Mouse (Mus musculus) CH12.LX (cell line): Measurements from ENCODE around the gene Rin3.

Experiments
- CTCF ChIP-seq, 2 experiments: IDR thresholded peaks in 1 of 2; conservative IDR thresholded peaks in 1 of 2; 2 replicates each; pipeline ENCODE4 v1.5.1; 2011 to 2012; ENCODE audit warnings: low read depth in 2 of 2, low read length in 2 of 2, improper control_type of control experiment in 1 of 2, inconsistent platforms in 1 of 2, mild to moderate bottlenecking in 1 of 2, moderate library complexity in 1 of 2
- RCOR1 ChIP-seq: conservative IDR thresholded peaks from 2 replicates; pipeline ENCODE4 v1.6.1; 2012; ENCODE audit warnings: low read depth, mild to moderate bottlenecking, inconsistent platforms, low read length, improper control_type of control experiment

- TF ChIP-seq RCOR1 (no peak), CTCF (conservative IDR thresholded peaks at IDR 0.05 in 1 of 2, IDR thresholded peaks at IDR 0.05 in 1 of 2; ENCODE audit: low read depth in 2 of 2, low read length in 2 of 2) (no peak)
These were observed 32.5 kb upstream of the Rin3 start for GRCm38 (mm10) chr12:102250316-102250715.
